Mouse (Mus musculus) midbrain, embryonic 16.5 days (tissue): ENCODE measurements around the gene Prok2. TPM values are rescaled to one million over a fixed set of nuclear protein-coding genes. Genes with fewer than 3 reads are reported as not detected.
A peak's percentile ranks its signal among the peaks of the same experiment; 100 is the strongest.

ENCODE experiments used
- ATAC-seq: fragments of 200-750 bp; cut with Nextera tagmentation; 2 replicates; pipeline ENCODE4 v1.8.0; 2017; ENCODE audit warnings: moderate TSS enrichment
- H3K27ac ChIP-seq: fragments of 300-500 bp; sonication (generic); 2 replicates; pipeline ENCODE4 v1.5.1; 2014; ENCODE audit warnings: mild to moderate bottlenecking, low read length, mixed read lengths
- H3K27me3 ChIP-seq: fragments of 300-500 bp; sonication (generic); 2 replicates; pipeline ENCODE4 v1.6.1; 2014; ENCODE audit warnings: low read depth, low read length, mixed read lengths; ENCODE audit not compliant: control insufficient read depth, insufficient read depth
- H3K36me3 ChIP-seq: fragments of 300-500 bp; sonication (generic); 2 replicates; pipeline ENCODE4 v1.6.1; 2014; ENCODE audit warnings: mild to moderate bottlenecking, low read length, moderate library complexity, mixed read lengths; ENCODE audit not compliant: control insufficient read depth, insufficient read depth
- H3K4me1 ChIP-seq: fragments of 300-500 bp; sonication (generic); 2 replicates; pipeline ENCODE4 v1.6.1; 2014; ENCODE audit warnings: mild to moderate bottlenecking, low read length, mixed read lengths; ENCODE audit not compliant: control insufficient read depth, insufficient read depth
- H3K4me2 ChIP-seq: fragments of 300-500 bp; sonication (generic); 2 replicates; pipeline ENCODE4 v1.6.1; 2014; ENCODE audit warnings: mild to moderate bottlenecking, low read length, mixed read lengths
- H3K4me3 ChIP-seq: fragments of 300-500 bp; sonication (generic); 2 replicates; pipeline ENCODE4 v1.5.1; 2014; ENCODE audit warnings: low read depth, mild to moderate bottlenecking, low read length, moderate library complexity, mixed read lengths
- H3K9ac ChIP-seq: fragments of 300-500 bp; sonication (generic); 2 replicates; pipeline ENCODE4 v1.6.1; 2014; ENCODE audit warnings: low read depth, low read length, mixed read lengths
- H3K9me3 ChIP-seq: fragments of 300-500 bp; sonication (generic); replicated peaks from 2 replicates; pipeline ENCODE4 v1.6.1; 2014; ENCODE audit warnings: mild to moderate bottlenecking, low read length, mixed read lengths; ENCODE audit not compliant: control insufficient read depth, poor library complexity, severe bottlenecking
- WGBS: fragments of 180-500 bp; shearing (Covaris S2); extraction: QIAGEN DNeasy Blood & Tissue Kit; methylation state at CpG from one replicate; pipeline ENCODE4 v1.1.7; 2014; 5-methylcytosine and 5-hydroxymethylcytosine counted together
- polyA plus RNA-seq: library from polyadenylated mRNA; unstranded; fragments of >200 nt; fragmentation: Nextera tagmentation; extraction: Ambion mirVana; gene quantifications from 2 replicates; pipeline ENCODE4 v1.2.1, GENCODE M21; 2015

The Prok2 gene
- polyA plus RNA-seq, 1 experiment from 2014 or later, result 0.74 TPM

DNA sequence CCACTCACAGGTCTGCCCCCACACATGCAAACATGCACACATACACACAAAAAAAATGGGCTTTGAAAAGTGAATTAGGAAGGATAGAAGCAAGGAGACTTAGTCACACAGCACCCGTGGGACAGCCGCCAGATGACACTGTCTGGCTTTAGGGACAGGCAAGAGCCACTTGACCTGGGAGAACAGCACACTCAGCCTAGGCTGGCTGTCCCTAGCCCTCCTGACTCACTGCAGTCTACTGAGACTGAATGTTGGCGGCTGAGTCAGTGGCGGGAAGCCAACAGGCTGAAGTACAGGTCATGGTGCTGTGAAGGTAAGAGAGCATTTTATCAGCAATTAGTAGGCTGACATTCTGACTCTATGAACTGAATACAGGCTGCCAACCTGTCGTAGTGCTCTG lies 8.5 kb upstream of the Prok2 start:
- Histone ChIP-seq H3K9ac (no peak overlapping the region), H3K9me3 (no peaks in the 10 kb centered on the region), H3K4me3 (no peak overlapping the region), H3K36me3 (no peaks in the 10 kb centered on the region), H3K27ac (no peak overlapping the region), H3K4me1 (no peaks in the 10 kb centered on the region), H3K4me2 (no peak overlapping the region), H3K27me3 (no peaks in the 10 kb centered on the region)
- WGBS, result 73% methylated on average over 5 of the region's 5 CpGs
- no peak for ATAC-seq

DNA sequence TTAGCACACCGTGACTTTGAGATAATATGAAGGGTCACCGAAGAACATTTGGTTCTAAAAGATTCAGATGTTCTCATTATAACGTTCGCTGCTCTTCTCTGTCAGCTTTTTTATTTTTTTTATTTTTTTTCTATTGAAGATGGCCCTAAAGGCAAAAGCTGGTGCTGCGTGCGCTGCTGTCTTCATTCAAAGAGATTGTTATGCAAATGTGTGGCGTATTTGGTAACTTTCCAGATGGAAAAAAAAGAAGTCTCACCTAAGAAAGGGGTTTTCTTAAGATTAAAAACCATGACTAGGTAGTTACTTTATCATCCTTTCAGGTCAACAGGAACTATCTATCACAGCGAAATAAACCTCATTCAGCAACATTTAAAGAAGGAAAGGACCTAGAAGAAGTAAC lies 6.5 kb upstream of the Prok2 start:
- H3K27ac ChIP-seq, result no peak overlapping the region
- no peak overlapping the region for H3K4me3 ChIP-seq
- no peaks in the 10 kb centered on the region for H3K4me1 ChIP-seq
- no peak overlapping the region for H3K9ac ChIP-seq
- H3K36me3 ChIP-seq, result no peaks in the 10 kb centered on the region
- ATAC-seq, result no peak
- 46% methylated on average over 8 of the region's 8 CpGs for WGBS
- H3K9me3 ChIP-seq, result no peaks in the 10 kb centered on the region
- peaks cover 5% of the 10 kb centered on the region for H3K27me3 ChIP-seq
- H3K4me2 ChIP-seq, result no peak overlapping the region

DNA sequence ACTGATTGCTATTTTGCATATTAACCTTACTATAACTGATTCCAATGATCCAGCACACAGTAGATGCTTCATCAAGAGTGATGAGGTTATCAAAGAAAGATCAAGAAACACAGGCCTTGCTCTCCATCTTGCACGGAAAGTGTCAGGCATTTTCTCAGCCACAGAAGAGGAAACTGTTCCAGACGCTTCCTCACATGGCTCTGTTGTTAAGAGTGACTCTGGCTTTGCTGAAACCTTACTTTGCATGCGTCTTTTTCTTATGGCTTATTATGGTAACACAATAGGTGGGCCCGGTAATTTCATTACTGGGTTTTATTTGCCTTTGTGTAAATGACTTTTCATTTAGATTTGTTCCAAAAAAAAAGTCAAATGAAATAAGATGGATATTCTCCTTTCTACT lies 5.7 kb upstream of the Prok2 start:
- peaks cover 5% of the 10 kb centered on the region for H3K27me3 ChIP-seq
- no peak for ATAC-seq
- no peaks in the 10 kb centered on the region for H3K9me3 ChIP-seq
- H3K27ac ChIP-seq, result no peak overlapping the region
- no peak overlapping the region for H3K9ac ChIP-seq
- no peaks in the 10 kb centered on the region for H3K36me3 ChIP-seq
- H3K4me2 ChIP-seq, result no peak overlapping the region
- H3K4me1 ChIP-seq, result no peaks in the 10 kb centered on the region
- no peak overlapping the region for H3K4me3 ChIP-seq
- 81% methylated on average over 4 of the region's 4 CpGs for WGBS

DNA sequence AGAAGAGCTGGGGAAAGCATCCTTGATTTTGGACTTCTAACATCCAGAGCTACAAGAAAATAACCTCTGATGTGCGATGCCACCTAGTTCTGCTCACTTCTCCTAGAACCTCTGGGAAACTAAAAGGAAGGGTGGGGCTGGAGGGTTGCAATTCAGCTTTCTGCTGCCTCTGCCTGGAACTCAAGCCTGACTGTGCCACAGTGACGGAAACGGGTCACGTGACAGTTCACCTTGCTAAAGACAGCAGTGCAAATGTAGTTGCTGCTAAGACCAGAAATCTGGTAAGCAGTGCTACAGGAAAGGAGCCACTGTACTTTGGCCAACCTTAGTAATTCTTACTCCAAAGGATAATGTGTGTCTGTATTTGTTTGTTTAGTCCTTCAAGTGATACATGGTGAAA lies 3.7 kb upstream of the Prok2 start:
- no peak overlapping the region for H3K4me2 ChIP-seq

DNA sequence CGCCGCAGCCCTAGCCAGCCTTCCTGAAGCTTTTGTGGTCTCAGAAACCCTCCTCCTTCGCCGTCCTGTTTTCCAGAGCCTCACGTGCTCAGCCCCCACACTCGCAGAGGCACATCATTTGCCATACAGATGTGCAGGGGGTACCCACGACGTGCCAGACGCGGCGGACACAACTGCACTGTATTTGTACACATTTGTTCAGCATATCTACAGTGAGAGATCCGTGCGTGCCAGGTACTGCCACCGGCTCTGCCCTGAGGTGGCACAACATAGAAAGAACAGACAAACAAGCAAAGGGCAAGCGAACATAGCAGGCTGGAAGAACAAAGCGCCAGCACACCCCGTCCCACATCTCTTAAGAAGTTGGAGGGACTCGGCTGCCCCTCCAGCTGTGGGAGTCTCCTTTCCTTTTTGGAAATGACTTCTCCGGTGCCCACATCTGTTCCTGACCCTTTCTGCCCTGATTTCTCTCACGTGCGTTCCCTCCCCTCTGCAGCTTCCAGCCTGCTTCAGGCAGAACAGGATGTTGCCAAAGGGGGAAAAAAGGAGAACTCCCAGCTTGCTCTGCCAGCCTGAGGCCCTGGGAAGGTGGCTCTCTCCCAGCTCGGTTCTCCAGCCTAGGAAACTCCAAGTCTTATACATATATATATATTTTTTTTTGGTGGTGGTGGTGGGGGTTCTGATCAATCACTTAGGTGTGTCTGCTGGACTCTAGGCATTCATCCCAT lies 548 bp upstream of the Prok2 start:
- no peaks in the 10 kb centered on the region for H3K9me3 ChIP-seq
- H3K4me3 ChIP-seq, result peak overlapping the region; percentile 53
- H3K27me3 ChIP-seq, result peaks cover 10% of the 10 kb centered on the region
- H3K4me1 ChIP-seq, result peaks cover 11% of the 10 kb centered on the region; the same call in 1 of the 2 replicates
- peak overlapping the region; percentile 76 for H3K4me2 ChIP-seq
- H3K9ac ChIP-seq, result peak overlapping the region; percentile 62
- ATAC-seq, result peak; percentile 25; the same call in 1 of the 2 replicates
- H3K27ac ChIP-seq, result no peak overlapping the region
- 4% methylated on average over 20 of the region's 22 CpGs for WGBS
- H3K36me3 ChIP-seq, result no peaks in the 10 kb centered on the region

More for the DNA sequence above, 3.7 kb upstream of the Prok2 start:
- Histone ChIP-seq H3K9ac (no peak overlapping the region), H3K4me3 (no peak overlapping the region), H3K9me3 (no peaks in the 10 kb centered on the region), H3K27me3 (peaks cover 10% of the 10 kb centered on the region), H3K27ac (no peak overlapping the region), H3K4me1 (peaks cover 11% of the 10 kb centered on the region; the same call in 1 of the 2 replicates), H3K36me3 (no peaks in the 10 kb centered on the region)
- WGBS, result 90% methylated on average over 4 of the region's 4 CpGs
- no peak for ATAC-seq

DNA sequence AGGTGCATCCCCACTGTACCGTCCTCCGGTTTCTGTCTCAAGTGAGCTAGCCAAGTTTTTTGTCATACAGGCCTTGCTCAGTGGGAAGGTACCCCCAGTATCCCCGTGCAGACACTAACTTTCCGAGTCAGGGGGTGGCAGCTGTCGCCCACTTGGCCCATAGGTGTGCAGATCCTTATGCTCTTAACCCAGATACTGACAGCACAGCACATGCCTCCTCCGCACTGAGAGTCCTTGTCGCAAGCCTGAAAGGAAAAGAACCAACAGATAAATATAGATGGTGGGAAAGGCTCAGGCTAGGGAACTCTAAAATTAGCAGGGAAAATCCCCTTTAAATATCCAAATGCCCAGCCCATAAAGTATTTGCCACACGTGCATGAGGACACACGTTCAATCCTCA lies 3.8 kb downstream of the Prok2 start:
- Histone ChIP-seq H3K4me2 (no peak overlapping the region), H3K4me3 (no peak overlapping the region), H3K36me3 (no peaks in the 10 kb centered on the region), H3K9ac (no peak overlapping the region), H3K27me3 (peaks cover 4% of the 10 kb centered on the region), H3K27ac (no peak overlapping the region), H3K9me3 (no peaks in the 10 kb centered on the region), H3K4me1 (peaks cover 11% of the 10 kb centered on the region; the same call in 1 of the 2 replicates)
- ATAC-seq, result no peak
- 88% methylated on average over 9 of the region's 9 CpGs for WGBS

DNA sequence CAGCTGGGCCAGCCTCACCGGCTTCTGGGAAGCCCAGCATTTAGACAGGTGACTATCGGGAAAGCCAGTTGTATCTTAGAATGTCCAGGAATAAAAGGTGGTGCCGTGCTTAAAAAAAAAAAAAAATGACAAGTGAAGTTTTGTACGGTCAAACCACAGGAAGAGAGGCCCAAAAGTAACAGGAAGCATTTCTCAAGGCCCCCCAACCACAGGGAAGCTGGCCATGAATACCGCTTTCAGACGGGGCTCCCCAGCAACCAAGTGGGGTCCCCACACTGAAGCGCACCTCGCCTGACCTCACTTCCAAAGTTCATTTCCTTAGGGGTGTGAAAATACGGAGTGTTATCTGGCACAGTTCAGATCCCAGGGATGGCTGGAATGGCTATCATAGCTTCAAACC lies 5.2 kb downstream of the Prok2 start:
- 84% methylated on average over 9 of the region's 9 CpGs for WGBS
- Histone ChIP-seq H3K36me3 (no peaks in the 10 kb centered on the region), H3K27ac (no peak overlapping the region), H3K4me3 (no peak overlapping the region), H3K27me3 (peaks cover 4% of the 10 kb centered on the region), H3K9me3 (no peaks in the 10 kb centered on the region), H3K4me1 (peaks cover 4% of the 10 kb centered on the region; the same call in 1 of the 2 replicates), H3K9ac (no peak overlapping the region), H3K4me2 (no peak overlapping the region)
- no peak for ATAC-seq

DNA sequence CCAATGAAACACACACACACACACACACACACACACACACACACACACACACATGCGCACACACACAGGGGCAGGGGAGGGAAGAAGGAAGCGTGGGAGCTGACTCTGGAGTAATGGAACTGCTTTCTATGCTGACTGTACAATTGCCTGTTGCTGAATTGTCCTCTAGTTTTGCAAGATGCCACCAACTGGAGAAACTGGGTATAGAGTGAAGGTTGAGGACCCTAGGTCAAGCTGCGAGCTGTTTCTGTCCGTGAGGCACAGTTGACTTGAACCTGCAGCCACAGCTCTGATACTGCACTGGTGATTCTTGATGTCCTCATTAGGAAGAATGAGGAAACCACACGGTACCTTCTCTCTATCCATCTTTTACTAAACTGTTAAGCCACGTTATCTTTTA lies 10.3 kb downstream of the Prok2 start:
- ATAC-seq, result no peak
- no peaks in the 10 kb centered on the region; the same call in 1 of the 2 replicates for H3K27me3 ChIP-seq
- no peaks in the 10 kb centered on the region for H3K9me3 ChIP-seq
- no peak overlapping the region for H3K9ac ChIP-seq
- no peak overlapping the region for H3K27ac ChIP-seq
- H3K4me2 ChIP-seq, result no peak overlapping the region
- no peaks in the 10 kb centered on the region for H3K4me1 ChIP-seq
- no peak overlapping the region for H3K4me3 ChIP-seq
- no peaks in the 10 kb centered on the region for H3K36me3 ChIP-seq
- 77% methylated on average over 6 of the region's 6 CpGs for WGBS

DNA sequence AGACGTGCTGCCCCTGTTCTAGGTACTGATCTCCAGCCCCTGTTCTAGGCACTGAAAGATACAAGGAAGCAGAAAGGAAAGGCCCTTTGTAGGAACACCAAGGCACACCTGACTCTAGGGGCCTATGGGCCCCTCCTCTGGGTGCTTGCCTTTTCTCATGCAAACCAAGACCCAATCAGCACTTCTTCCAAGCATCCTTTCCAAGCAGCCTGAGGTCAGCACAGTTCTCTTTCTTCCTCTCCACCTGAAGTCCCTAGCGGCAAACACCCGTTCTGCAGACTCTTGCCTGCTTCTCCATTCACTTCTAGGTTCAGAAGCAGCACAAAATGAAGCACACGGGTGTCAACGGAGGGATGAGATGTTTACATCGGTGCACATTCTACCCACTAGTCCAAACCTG lies 11.0 kb downstream of the Prok2 start:
- Histone ChIP-seq H3K4me2 (no peak overlapping the region), H3K4me3 (no peak overlapping the region), H3K36me3 (no peaks in the 10 kb centered on the region), H3K9me3 (no peaks in the 10 kb centered on the region), H3K27ac (no peak overlapping the region), H3K4me1 (no peaks in the 10 kb centered on the region), H3K27me3 (no peaks in the 10 kb centered on the region; the same call in 1 of the 2 replicates), H3K9ac (no peak overlapping the region)
- no peak for ATAC-seq
- 70% methylated on average over 6 of the region's 6 CpGs for WGBS
